ENCODE assay signal across 27 mouse cellular contexts in the genomic region with DNA sequence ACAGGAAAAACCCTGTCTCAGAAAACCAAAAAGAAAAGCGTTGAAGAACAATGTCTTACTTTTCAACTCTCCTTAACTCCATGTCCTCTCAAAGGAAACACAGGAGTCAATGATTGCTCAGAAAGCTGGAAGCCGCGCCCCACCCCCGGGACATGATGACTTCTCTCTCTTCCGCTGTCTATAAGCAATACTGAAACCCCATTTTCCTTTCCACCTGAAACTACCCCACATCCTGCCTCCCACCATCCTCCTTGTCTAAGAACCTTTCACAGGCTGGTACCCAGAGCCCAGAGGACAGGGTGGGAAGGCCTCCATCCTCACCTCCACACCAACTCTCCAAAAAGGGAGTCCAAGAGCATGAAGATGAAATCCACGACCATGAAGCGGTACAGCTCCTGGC. TPM values are rescaled to one million over a fixed set of nuclear protein-coding genes. Genes with fewer than 3 reads are reported as not detected.
DNase-seq lines count a peak whose midpoint lies in the region; ATAC-seq lines count a peak whose summit lies in the region.
"Had no signal": no experiment of that assay in that cellular context is flagged by ENCODE, and none has a peak within 500 bp of the region (broad histone marks: within the 10 kb centered on the region; RNA-seq: fewer than 3 reads in every experiment).

No protein-coding gene starts in this region.

- DNase-seq in CD4-positive helper T cell, adult 2 months (ENCODE audit: low read depth, low spot score), result peak; percentile 71
- peak; percentile 80 for DNase-seq in induced T-regulatory cell, adult 2 months (ENCODE audit: low read depth)
- DNase-seq in gastrocnemius, postnatal 36 days, result no peak
- no peak for DNase-seq in cerebellum, postnatal 36 days
- no peak for DNase-seq in left cerebral cortex, postnatal 10 days (ENCODE audit: extremely low spot score in 1 of 2, low spot score in 2 of 2)
- DNase-seq: adrenal gland, adult 8-10 months; adrenal gland, postnatal 25 days; B cell, adult 2 months; cerebellum, adult 18-20 months; cerebellum, adult 9-10 months; cerebellum, postnatal 25 days; embryo, embryonic 11 days; gastrocnemius, postnatal 25 days; heart, postnatal 10 days; heart, postnatal 36 days; kidney, adult 18-20 months; kidney, adult 9 months had no signal

- intact Hi-C loops in gastrocnemius, postnatal 36 days (cut with DNase I), result no loop called here
- intact Hi-C loops in left cerebral cortex, postnatal 10 days (cut with DNase I), result no loop called here

- ATAC-seq in CD4-positive, CD25-positive, alpha-beta regulatory T cell, adult 4 months, result peak; percentile 78
- ATAC-seq: forebrain, embryonic 15.5 days; intestine, embryonic 16.5 days had no signal

RNA-seq across cellular contexts. Expression of a gene that starts 9.5 kb away (rescaled TPM):
- polyA plus RNA-seq in CD4-positive, CD25-positive, alpha-beta regulatory T cell, adult 4 months (2017; shearing (Covaris generic)), result 10 to 100 TPM; 35.1 to 41.6 TPM
- total RNA-seq in gastrocnemius, postnatal 36 days (2021), result 1 to 10 TPM; 1.2 to 1.7 TPM
- 1 to 10 TPM in 1 of 2 experiments, under 1 TPM in 1; 0.79 to 1.5 TPM for total RNA-seq in left cerebral cortex, postnatal 10 days (2021)

RNA-seq across cellular contexts. Expression of a gene that starts 9.6 kb away (rescaled TPM):
- 100 to 1,000 TPM in 1 of 2 experiments, 10 to 100 TPM in 1; 85.5 to 146 TPM for polyA plus RNA-seq in CD4-positive, CD25-positive, alpha-beta regulatory T cell, adult 4 months (2017; shearing (Covaris generic))
- total RNA-seq in gastrocnemius, postnatal 36 days (2021), result 1 to 10 TPM; 5.8 to 5.9 TPM
- 1 to 10 TPM; 4.7 to 4.8 TPM for total RNA-seq in left cerebral cortex, postnatal 10 days (2021)

RNA-seq across cellular contexts. Expression of a gene that starts 25.1 kb away (rescaled TPM):
- polyA plus RNA-seq in CD4-positive, CD25-positive, alpha-beta regulatory T cell, adult 4 months (2017; shearing (Covaris generic)), result 1 to 10 TPM in 1 of 2 experiments, not detected in 1; 1.0 TPM
- total RNA-seq in gastrocnemius, postnatal 36 days (2021), result not detected
- total RNA-seq in left cerebral cortex, postnatal 10 days (2021), result not detected
- total RNA-seq: adrenal gland, adult 8-10 months; adrenal gland, postnatal 25 days; gastrocnemius, adult 8-10 months; gastrocnemius, postnatal 25 days; granulocyte monocyte progenitor cell, adult 5-6 weeks; heart, adult 8-10 months; heart, postnatal 10 days; heart, postnatal 36 days had no signal
- polyA plus RNA-seq: embryonic facial prominence, embryonic 13.5 days; forebrain, embryonic 12.5 days; forebrain, embryonic 15.5 days; hindbrain, embryonic 11.5 days; hindbrain, embryonic 15.5 days had no signal

RNA-seq across cellular contexts. Expression of a gene that starts 37.1 kb away (rescaled TPM):
- 1 to 10 TPM; 1.0 to 3.2 TPM for polyA plus RNA-seq in CD4-positive, CD25-positive, alpha-beta regulatory T cell, adult 4 months (2017; shearing (Covaris generic))
- total RNA-seq in gastrocnemius, postnatal 36 days (2021), result under 1 TPM; 0.57 to 0.89 TPM
- 1 to 10 TPM; 3.1 to 4.3 TPM for total RNA-seq in left cerebral cortex, postnatal 10 days (2021)

RNA-seq across cellular contexts. Expression of a gene that starts 37.1 kb away (rescaled TPM):
- 100 to 1,000 TPM; 110 to 153 TPM for polyA plus RNA-seq in CD4-positive, CD25-positive, alpha-beta regulatory T cell, adult 4 months (2017; shearing (Covaris generic))
- total RNA-seq in gastrocnemius, postnatal 36 days (2021), result 100 to 1,000 TPM; 155 to 161 TPM
- 10 to 100 TPM in 1 of 2 experiments, 1 to 10 TPM in 1; 7.5 to 10.9 TPM for total RNA-seq in left cerebral cortex, postnatal 10 days (2021)

Comparison
In these comparisons a context has a peak if more than half of its experiments do, and no peak if none do; other contexts are left out.
1. DNase-seq: peak in CD4-positive helper T cell, adult 2 months (single experiment) and induced T-regulatory cell, adult 2 months (single experiment); none in gastrocnemius, postnatal 36 days (0 of 2), cerebellum, postnatal 36 days (0 of 2) and left cerebral cortex, postnatal 10 days (0 of 2).